Mouse (Mus musculus): ENCODE measurements around the gene H2-Aa. TPM values are rescaled to one million over a fixed set of nuclear protein-coding genes. Genes with fewer than 3 reads are reported as not detected.

H2-Aa gene
- polyA plus RNA-seq, 1 experiment from 2014 or later, result 0.37 TPM

DNA sequence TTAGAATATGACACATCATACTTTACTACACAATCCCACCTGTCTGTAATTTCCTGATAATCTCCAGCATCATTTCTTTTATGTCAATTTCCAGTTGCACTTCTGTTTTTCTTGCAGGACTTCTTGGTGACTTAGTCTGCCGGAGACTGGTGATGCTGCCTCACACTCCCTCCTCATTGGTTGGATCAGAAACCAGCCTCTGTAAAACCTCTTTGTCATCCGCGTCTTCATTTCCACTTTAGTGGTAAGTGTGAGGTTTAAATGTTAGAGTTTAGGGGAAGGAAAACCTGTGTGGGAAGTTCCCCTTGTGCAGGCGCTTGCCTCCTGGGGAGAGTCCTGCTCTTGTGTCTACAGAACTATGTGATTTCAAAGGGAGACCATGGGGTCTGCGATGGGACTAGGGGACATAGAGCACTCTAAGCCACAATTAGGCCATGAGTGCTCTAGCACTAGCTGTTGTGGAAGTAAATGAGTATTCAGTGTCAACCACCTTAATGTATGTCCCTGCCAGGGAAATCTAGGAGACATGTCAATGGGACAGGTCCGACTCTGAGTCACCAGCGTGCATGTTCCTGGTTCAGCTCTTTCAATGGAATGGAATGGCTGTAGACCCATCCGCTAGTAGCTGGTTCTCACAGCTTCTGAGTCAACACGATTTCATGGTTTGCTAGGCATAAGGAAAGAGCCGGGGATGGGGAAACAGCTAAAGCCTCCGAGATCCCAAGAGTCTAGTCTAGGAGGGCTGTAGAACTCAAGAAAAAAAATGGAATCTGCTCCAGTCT is 29.8 kb downstream of the H2-Aa start, which contains the start of gene H2-Ab1:
H2-Ab1 (plus strand) TSS at position 96 of the 782 bp plus-strand sequence.
- no peak within 1 kb of the TSS for H3K9ac ChIP-seq (replicated peaks)
- no peak for ATAC-seq (ENCODE audit: low FRiP score, low read depth)
- no peak within 1 kb of the TSS for H3K4me3 ChIP-seq
- no peak within 1 kb of the TSS for H3K27ac ChIP-seq (replicated peaks)
- no peaks in the 10 kb centered on the region for H3K9me3 ChIP-seq
- 74% methylated on average over 11 of the region's 11 CpGs for WGBS
- no peaks in the 10 kb centered on the region for H3K4me1 ChIP-seq
- peaks cover 6% of the 10 kb centered on the region for H3K27me3 ChIP-seq
- H3K36me3 ChIP-seq, result no peaks in the 10 kb centered on the region
- H3K4me2 ChIP-seq (replicated peaks), result no peak within 1 kb of the TSS

DNA sequence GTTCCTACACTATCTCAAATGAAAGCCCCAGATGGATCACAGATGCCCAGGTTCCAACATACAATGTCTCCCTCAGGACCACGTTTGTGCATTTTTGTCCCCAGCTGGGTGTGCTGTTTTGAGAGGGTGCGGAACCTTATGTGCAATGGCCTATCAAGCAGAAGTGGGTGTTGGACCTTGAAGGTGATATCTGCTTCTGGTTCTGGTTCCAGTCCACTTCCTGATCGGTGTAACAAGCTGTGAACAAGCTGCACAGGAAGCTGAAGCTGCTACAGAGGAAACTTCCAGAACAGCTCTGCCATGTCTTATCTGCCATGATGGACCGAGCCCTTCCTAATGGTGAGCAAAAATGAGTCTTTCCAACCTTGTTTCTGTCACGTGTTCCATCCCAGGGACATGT is 31.1 kb downstream of the H2-Aa start:
- no peak overlapping the region for H3K4me2 ChIP-seq (replicated peaks)
- no peak overlapping the region for H3K9ac ChIP-seq (replicated peaks)
- no peaks in the 10 kb centered on the region for H3K4me1 ChIP-seq
- no peaks in the 10 kb centered on the region for H3K36me3 ChIP-seq
- no peak for ATAC-seq (ENCODE audit: low FRiP score, low read depth)
- H3K27ac ChIP-seq (replicated peaks), result no peak overlapping the region
- 83% methylated on average over 5 of the region's 5 CpGs for WGBS
- H3K9me3 ChIP-seq, result no peaks in the 10 kb centered on the region
- H3K27me3 ChIP-seq, result peaks cover 6% of the 10 kb centered on the region; the same call in 1 of the 2 replicates
- no peak overlapping the region for H3K4me3 ChIP-seq

GRCm38 (mm10) chr17:34251666-34252065 is 36.0 kb downstream of the H2-Aa start:
- H3K36me3 ChIP-seq, result no peaks in the 10 kb centered on the region
- no peak overlapping the region for H3K4me2 ChIP-seq (replicated peaks)
- H3K27ac ChIP-seq (replicated peaks), result no peak overlapping the region
- no peak overlapping the region for H3K9ac ChIP-seq (replicated peaks)
- 55% methylated on average over 4 of the region's 4 CpGs for WGBS
- H3K4me1 ChIP-seq, result no peaks in the 10 kb centered on the region
- no peak overlapping the region for H3K4me3 ChIP-seq
- H3K27me3 ChIP-seq, result no peaks in the 10 kb centered on the region; the same call in 1 of the 2 replicates
- no peaks in the 10 kb centered on the region for H3K9me3 ChIP-seq
- no peak for ATAC-seq (ENCODE audit: low FRiP score, low read depth)

DNA sequence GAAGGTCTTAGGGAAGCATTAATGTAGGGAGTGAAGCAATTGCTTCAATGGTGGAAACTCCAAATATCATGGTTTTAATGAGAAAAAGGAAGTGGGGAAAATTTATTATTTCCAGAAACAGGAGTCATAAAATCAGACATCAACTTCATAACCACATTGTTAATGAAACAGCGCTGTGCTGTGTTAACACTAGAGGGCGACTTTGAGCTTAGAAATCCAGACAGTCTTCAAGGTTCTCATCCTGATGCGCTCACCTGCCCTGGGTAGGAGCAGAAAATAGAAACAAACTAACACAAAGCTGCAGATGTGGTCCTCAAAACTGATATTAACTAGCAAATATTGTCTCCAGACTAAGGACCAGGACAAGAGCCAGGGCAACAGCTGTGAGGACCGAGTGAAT is 37.7 kb downstream of the H2-Aa start:
- 23% methylated on average over 4 of the region's 4 CpGs for WGBS
- no peak overlapping the region for H3K4me2 ChIP-seq (replicated peaks)
- no peaks in the 10 kb centered on the region for H3K4me1 ChIP-seq
- no peaks in the 10 kb centered on the region for H3K9me3 ChIP-seq
- H3K36me3 ChIP-seq, result no peaks in the 10 kb centered on the region
- no peak overlapping the region for H3K27ac ChIP-seq (replicated peaks)
- H3K4me3 ChIP-seq, result no peak overlapping the region
- H3K27me3 ChIP-seq, result no peaks in the 10 kb centered on the region; the same call in 1 of the 2 replicates
- H3K9ac ChIP-seq (replicated peaks), result no peak overlapping the region
- no peak for ATAC-seq (ENCODE audit: low FRiP score, low read depth)

- Histone ChIP-seq H3K36me3 (no peaks in the 10 kb centered on the region), H3K4me3 (no peak overlapping the region), H3K27ac (replicated peaks) (no peak overlapping the region), H3K4me2 (replicated peaks) (no peak overlapping the region), H3K9ac (replicated peaks) (no peak overlapping the region), H3K4me1 (no peaks in the 10 kb centered on the region), H3K9me3 (no peaks in the 10 kb centered on the region), H3K27me3 (no peaks in the 10 kb centered on the region; the same call in 1 of the 2 replicates)
- 38% methylated on average over 3 of the region's 3 CpGs for WGBS
- no peak for ATAC-seq (ENCODE audit: low FRiP score, low read depth)
Observed at GRCm38 (mm10) chr17:34249361-34249760, 38.3 kb downstream of the H2-Aa start.

- 73% methylated on average over 2 of the region's 2 CpGs for WGBS
- Histone ChIP-seq H3K27me3 (no peaks in the 10 kb centered on the region; the same call in 1 of the 2 replicates), H3K4me1 (no peaks in the 10 kb centered on the region), H3K9me3 (no peaks in the 10 kb centered on the region), H3K4me3 (no peak overlapping the region), H3K9ac (replicated peaks) (no peak overlapping the region), H3K36me3 (no peaks in the 10 kb centered on the region), H3K27ac (replicated peaks) (no peak overlapping the region), H3K4me2 (replicated peaks) (no peak overlapping the region)
- ATAC-seq (ENCODE audit: low FRiP score, low read depth), result no peak
Observed at GRCm38 (mm10) chr17:34248764-34249163, 38.9 kb downstream of the H2-Aa start.

DNA sequence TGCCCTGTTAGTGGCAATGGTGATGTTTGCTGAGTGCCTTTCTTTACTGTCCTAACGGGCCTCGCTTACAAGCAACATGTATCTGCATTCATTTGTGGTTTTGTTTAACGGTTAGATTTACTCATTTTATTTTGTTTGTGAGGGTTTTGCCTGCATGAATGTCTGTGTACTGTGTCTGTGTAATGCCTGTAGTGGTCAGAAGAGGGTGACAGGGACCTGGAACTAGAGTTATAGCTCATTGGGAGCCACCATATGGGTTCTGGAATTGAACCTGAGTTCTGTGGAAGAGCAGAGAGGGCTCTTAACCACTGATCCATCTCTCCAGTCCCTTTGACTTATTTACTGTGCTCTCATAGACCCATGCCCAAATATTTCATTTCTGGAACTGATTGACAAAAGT is 40.6 kb downstream of the H2-Aa start:
- Histone ChIP-seq H3K9ac (replicated peaks) (no peak overlapping the region), H3K4me1 (no peaks in the 10 kb centered on the region), H3K9me3 (no peaks in the 10 kb centered on the region), H3K27ac (replicated peaks) (no peak overlapping the region), H3K4me2 (replicated peaks) (no peak overlapping the region), H3K36me3 (no peaks in the 10 kb centered on the region), H3K4me3 (no peak overlapping the region), H3K27me3 (no peaks in the 10 kb centered on the region; the same call in 1 of the 2 replicates)
- ATAC-seq (ENCODE audit: low FRiP score, low read depth), result no peak
- 84% methylated on average over 3 of the region's 3 CpGs for WGBS

- H3K27me3 ChIP-seq, result no peaks in the 10 kb centered on the region; the same call in none of the 2 replicates
- H3K9me3 ChIP-seq, result peaks cover 7% of the 10 kb centered on the region
- ATAC-seq (ENCODE audit: low FRiP score, low read depth), result no peak
- no peaks in the 10 kb centered on the region for H3K36me3 ChIP-seq
- H3K9ac ChIP-seq (replicated peaks), result no peak overlapping the region
- 76% methylated on average over 4 of the region's 4 CpGs for WGBS
- H3K27ac ChIP-seq (replicated peaks), result no peak overlapping the region
- H3K4me2 ChIP-seq (replicated peaks), result no peak overlapping the region
- no peak overlapping the region for H3K4me3 ChIP-seq
- H3K4me1 ChIP-seq, result no peaks in the 10 kb centered on the region
Observed at GRCm38 (mm10) chr17:34244656-34245055, 43.0 kb downstream of the H2-Aa start.

DNA sequence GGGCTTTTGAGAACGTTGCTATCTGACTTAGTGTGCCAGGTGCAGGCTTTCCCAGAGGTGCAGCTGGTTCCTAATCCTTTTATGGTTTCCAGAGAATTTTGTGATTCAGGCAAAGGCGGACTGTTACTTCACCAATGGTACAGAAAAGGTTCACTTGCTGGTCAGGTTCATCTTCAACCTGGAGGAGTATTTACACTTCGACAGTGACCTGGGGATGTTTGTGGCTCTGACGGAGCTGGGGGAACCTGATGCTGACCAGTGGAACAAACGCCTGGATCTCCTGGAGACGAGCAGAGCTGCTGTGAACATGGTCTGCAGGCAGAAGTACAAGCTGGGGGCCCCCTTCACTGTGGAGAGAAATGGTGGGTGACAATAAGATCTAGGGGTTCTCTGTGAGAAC is 46.7 kb downstream of the H2-Aa start:
- Histone ChIP-seq H3K36me3 (no peaks in the 10 kb centered on the region), H3K27me3 (no peaks in the 10 kb centered on the region; the same call in 1 of the 2 replicates), H3K9ac (replicated peaks) (no peak overlapping the region), H3K9me3 (peaks cover 7% of the 10 kb centered on the region), H3K27ac (replicated peaks) (no peak overlapping the region), H3K4me1 (no peaks in the 10 kb centered on the region), H3K4me3 (no peak overlapping the region), H3K4me2 (replicated peaks) (no peak overlapping the region)
- ATAC-seq (ENCODE audit: low FRiP score, low read depth), result no peak
- 85% methylated on average over 6 of the region's 6 CpGs for WGBS

DNA sequence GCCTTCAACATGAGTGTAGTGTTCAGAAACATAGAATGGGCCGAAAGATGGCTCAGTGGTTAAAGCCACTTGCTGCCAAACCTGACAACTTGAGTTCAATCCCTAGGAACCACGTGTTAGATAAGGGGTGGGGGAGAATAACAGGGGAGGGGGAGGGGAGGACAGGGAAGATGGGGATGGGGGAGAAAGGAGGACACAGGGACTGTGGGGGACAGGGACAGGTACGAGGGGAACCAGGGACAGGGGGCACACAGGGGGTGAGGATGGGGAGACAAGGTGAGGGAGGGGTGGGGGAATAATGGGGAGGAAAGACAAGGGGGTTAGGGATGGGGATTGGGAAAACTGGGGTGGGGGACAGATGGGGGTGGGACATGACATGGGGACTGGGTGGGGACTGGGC is 47.3 kb downstream of the H2-Aa start:
- WGBS, result 67% methylated on average over 3 of the region's 3 CpGs
- H3K27me3 ChIP-seq, result no peaks in the 10 kb centered on the region; the same call in 1 of the 2 replicates

DNA sequence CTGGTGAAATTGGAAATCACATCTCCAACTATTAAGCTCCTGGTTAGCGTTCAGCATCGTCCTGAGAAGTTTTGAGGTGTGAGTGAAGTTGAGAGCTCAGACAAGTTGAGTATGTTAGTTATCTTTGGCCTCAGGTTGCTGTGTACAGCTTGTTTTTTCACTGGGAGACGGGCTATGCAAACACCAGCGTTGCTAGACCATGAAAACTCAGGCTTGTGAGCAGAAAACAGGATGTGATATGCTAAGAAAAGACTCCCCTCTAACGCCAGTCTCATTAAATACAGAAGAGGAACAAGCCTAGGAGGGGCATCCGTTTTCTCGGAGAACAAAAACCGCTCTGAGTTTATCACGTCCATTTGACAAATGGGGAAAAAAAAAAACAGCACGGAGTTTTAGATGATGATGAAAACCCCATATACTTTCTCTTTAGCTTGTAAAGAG is 48.0 kb downstream of the H2-Aa start:
- 75% methylated on average over 10 of the region's 10 CpGs for WGBS

More for the DNA sequence above, 47.3 kb downstream of the H2-Aa start:
- H3K4me3 ChIP-seq, result no peak overlapping the region
- H3K4me1 ChIP-seq, result no peaks in the 10 kb centered on the region
- peaks cover 7% of the 10 kb centered on the region for H3K9me3 ChIP-seq
- no peaks in the 10 kb centered on the region for H3K36me3 ChIP-seq
- ATAC-seq (ENCODE audit: low FRiP score, low read depth), result no peak
- H3K9ac ChIP-seq (replicated peaks), result no peak overlapping the region
- H3K27ac ChIP-seq (replicated peaks), result no peak overlapping the region
- H3K4me2 ChIP-seq (replicated peaks), result no peak overlapping the region

DNA sequence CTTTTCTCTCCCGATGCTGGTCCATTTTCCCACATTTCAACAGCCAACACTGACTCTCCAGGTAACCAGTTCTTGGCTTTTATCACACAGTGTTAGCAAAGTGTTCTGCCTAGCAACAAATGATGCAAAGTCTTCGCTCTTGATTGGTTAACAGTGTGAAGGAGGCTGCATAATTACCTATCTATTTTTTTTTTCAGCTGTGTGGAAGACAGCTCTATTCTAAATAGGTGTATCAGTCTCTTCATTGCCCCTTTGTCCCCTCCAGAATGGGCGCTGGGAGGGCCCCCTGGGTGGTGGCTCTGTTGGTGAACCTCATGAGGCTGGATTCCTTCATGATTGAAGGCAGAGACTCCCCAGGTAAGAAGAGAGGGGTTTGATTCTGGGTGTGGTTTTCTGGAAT is 48.9 kb downstream of the H2-Aa start, which contains the start of gene H2-Ob:
H2-Ob (plus strand) TSS at position 198 of the 400 bp plus-strand sequence.
- H3K27ac ChIP-seq (replicated peaks), result no peak within 1 kb of the TSS
- no peak within 1 kb of the TSS for H3K4me2 ChIP-seq (replicated peaks)
- H3K27me3 ChIP-seq, result no peaks in the 10 kb centered on the region; the same call in 1 of the 2 replicates
- H3K4me1 ChIP-seq, result no peaks in the 10 kb centered on the region
- H3K4me3 ChIP-seq, result no peak within 1 kb of the TSS
- H3K9me3 ChIP-seq, result peaks cover 7% of the 10 kb centered on the region
- H3K36me3 ChIP-seq, result no peaks in the 10 kb centered on the region
- no peak for ATAC-seq (ENCODE audit: low FRiP score, low read depth)
- no peak within 1 kb of the TSS for H3K9ac ChIP-seq (replicated peaks)
- 65% methylated on average over 3 of the region's 3 CpGs for WGBS

More for the DNA sequence above, 48.0 kb downstream of the H2-Aa start:
- Histone ChIP-seq H3K36me3 (no peaks in the 10 kb centered on the region), H3K4me3 (no peak overlapping the region), H3K9me3 (peaks cover 7% of the 10 kb centered on the region), H3K27ac (replicated peaks) (no peak overlapping the region), H3K27me3 (no peaks in the 10 kb centered on the region; the same call in 1 of the 2 replicates), H3K4me2 (replicated peaks) (no peak overlapping the region), H3K4me1 (no peaks in the 10 kb centered on the region), H3K9ac (replicated peaks) (no peak overlapping the region)
- ATAC-seq (ENCODE audit: low FRiP score, low read depth), result no peak
